Mouse (Mus musculus): Measurements from ENCODE around the gene Tns1.

DNA sequence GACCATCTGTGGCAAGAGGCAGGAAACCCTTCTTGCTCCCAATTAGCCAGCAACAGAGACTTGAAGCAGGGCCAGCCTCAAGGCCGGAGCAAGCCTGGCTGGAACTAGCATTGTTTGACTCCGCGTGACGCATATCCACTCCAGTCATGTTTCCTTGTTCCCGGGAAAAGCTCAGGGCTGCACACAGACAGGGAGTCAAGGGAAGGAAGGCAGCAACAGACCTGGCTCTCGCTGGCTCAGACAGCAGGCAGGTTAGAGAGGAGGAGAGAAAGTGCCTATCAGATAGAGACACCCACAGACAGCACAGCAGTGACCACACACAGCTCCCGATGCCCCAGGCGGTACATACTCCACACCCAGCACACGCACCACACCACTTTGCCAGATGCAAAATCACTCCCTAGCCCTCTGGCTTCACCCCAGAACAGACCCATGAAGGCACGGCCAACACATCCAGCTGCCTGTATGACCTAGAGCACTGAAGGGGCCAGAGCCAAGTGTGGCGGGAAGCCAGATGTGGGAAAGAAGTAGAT lies 96.6 kb downstream of the Tns1 start:
- TF ChIP-seq POLR2A (IDR thresholded peaks at IDR 0.05; ENCODE audit: borderline replicate concordance, low read depth, low read length) (no peak), CTCF (IDR thresholded peaks at IDR 0.05; ENCODE audit: low read depth, low read length) (no peak)

Data from bone marrow macrophage, adult 2 months (primary cell).